Mouse (Mus musculus) erythroid progenitor cell, adult 5-6 weeks (primary cell): ENCODE measurements around the gene Gm29735. TPM values are rescaled to one million over a fixed set of nuclear protein-coding genes. Genes with fewer than 3 reads are reported as not detected.
"Not testable (repeated sequence)": the region's sequence is repeated elsewhere in the genome, so short reads cannot be mapped to it uniquely, and the experiment has no call there.

ENCODE experiments used
- ATAC-seq: replicated peaks from 2 replicates; pipeline ENCODE4 v1.8.0; 2016; ENCODE audit warnings: moderate number of reproducible peaks, mild to moderate bottlenecking, moderate TSS enrichment, inconsistent platforms; ENCODE audit not compliant: poor library complexity, low FRiP score, severe bottlenecking
- total RNA-seq, 2 experiments: library from RNA; stranded (forward) in 1 of 2; stranded (reverse) in 1 of 2; fragments of 150-400 nt in 1 of 2; fragments of 186-747, 209-891 nt in 1 of 2; gene quantifications; 2 replicates each; pipeline versions ENCODE4 v1.2.3 to v1.2.4; 2015 to 2017; ENCODE audit warnings: low replicate concordance in 2 of 2

The Gm29735 gene
- total RNA-seq, 2 experiments from 2014 or later = not detected

DNA sequence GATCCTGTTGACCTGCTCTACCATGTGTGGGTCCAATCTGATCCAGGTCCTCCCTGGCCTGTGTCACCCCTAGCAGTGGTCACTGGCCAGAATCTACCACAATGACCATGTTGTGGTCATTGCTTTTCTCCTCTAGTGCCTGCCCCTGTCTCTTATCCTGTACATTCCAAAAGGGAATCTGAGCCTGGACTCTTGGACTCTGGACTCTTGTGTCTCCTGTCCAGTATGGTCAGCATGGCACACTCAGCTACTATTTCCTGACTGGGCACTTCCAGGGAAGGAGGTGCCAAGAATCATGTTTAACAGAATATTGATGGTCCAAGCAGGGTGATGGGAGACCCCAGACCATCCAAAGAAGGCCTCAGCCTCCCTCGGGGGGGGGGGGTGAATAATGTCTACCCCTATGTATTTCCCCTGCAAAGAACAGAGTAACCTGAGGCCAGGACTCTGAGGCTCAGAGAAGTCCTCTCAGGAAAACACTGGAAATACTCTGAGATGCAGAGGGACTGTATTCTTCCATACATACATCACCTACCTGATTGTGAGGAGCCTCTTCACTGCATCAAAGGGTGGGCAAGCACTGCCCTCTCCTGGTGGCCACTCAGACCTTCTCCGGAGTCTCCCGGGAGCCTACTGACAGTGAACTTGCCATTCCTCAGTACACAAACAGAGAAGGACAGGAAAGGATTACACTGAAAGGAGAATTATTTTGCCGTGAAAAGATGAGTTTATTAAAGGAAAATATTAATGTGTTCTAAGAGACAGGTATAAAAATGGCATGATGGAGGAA is 22.5 kb downstream of the Gm29735 start:
- peak; percentile 53; the same call in 1 of the 2 replicates for ATAC-seq

DNA sequence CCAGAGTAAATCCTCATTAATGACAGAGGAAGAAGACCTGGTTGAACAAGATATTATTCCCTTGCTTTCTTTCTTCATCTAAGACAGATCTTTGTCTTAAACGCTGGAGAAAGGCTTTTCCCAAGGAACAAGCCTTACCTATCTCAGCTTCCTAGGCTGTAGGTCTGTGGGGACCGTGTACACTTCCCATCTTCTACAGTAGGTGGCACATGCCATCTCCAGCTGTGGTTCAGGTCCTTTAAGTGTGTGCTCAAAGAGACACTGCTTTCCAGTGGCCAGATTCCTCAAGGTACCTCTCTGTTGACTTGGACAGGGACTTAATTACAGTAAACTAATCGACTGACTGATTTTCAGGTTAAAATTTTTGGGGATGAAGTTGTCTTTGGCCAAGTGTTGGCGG is 28.1 kb downstream of the Gm29735 start:
- no peak for ATAC-seq

DNA sequence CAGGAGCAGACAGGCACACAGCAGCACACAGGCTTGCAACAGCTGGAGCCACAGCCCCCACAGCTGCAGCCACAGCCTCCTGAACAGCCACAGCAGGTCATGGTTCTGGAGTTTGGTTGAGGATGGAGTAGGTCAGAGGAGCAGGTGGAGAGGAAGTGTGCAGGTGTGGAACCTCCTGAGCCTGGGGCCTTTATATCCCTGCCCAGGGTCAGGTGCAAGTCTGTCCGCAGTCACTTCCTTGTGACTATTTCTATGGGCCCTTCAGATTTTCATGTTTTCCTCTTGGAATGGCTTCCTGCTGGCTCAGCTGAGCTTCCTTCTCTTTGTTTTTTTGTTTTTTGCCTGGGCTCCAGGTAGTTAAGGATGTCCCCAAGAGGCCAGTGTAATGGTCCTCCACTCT is 36.3 kb downstream of the Gm29735 start, which contains the start of gene Gm45618:
Gm45618 (minus strand) TSS at position 101 of the 400 bp plus-strand sequence.
- ATAC-seq = not testable (repeated sequence)

DNA sequence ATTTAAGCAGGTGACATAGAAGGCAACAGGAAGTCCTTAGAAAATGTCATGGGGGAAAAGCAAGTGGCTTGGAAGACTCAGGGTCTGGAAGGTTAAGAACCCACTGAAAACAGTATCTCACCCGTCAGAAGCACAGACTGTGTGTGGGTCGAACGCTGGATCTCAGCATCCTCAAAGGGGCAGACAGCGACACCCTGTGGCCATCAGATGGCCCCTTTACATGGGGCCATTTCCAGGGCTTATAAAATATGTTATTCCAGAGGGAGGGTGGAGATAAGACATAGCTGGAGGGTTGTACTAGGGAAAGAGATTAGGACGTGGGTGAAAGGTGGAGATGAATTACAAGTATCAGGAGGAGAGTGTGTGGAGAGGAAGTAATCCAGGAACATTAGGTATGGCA is 37.3 kb downstream of the Gm29735 start:
- peak; percentile 61 for ATAC-seq

Other genes starting within 250 kb of the Gm29735 start
- gene Tollip, start 238.6 kb downstream of the Gm29735 start, total RNA-seq (2015; ENCODE audit: low replicate concordance) = 45.0 and 61.6 TPM in 2 replicates
- 42.1 and 45.2 TPM in 2 replicates for gene Tollip, start 238.6 kb downstream of the Gm29735 start, total RNA-seq (2017; ENCODE audit: low replicate concordance)
- not detected in 2 replicates for gene Brsk2, start 207.4 kb downstream of the Gm29735 start, total RNA-seq (2015; ENCODE audit: low replicate concordance)
- gene Brsk2, start 207.4 kb downstream of the Gm29735 start, total RNA-seq (2017; ENCODE audit: low replicate concordance) = 0.26 TPM in 1 of 2 replicates, not detected in the other
- gene Mob2, start 96.0 kb downstream of the Gm29735 start, total RNA-seq (2015; ENCODE audit: low replicate concordance) = 74.6 and 92.6 TPM in 2 replicates
- gene Mob2, start 96.0 kb downstream of the Gm29735 start, total RNA-seq (2017; ENCODE audit: low replicate concordance) = 59.1 and 69.3 TPM in 2 replicates
- gene Dusp8, start 61.3 kb downstream of the Gm29735 start, total RNA-seq (2015; ENCODE audit: low replicate concordance) = 21.6 and 23.5 TPM in 2 replicates
- gene Dusp8, start 61.3 kb downstream of the Gm29735 start, total RNA-seq (2017; ENCODE audit: low replicate concordance) = 8.1 and 11.2 TPM in 2 replicates
- gene Gm45618, start 36.4 kb downstream of the Gm29735 start, total RNA-seq (2015; ENCODE audit: low replicate concordance) = not detected in 2 replicates
- not detected in 2 replicates for gene Gm45618, start 36.4 kb downstream of the Gm29735 start, total RNA-seq (2017; ENCODE audit: low replicate concordance)
- not detected in 2 replicates for gene Gm39115, start 21.1 kb downstream of the Gm29735 start, total RNA-seq (2015; ENCODE audit: low replicate concordance)
- gene Gm39115, start 21.1 kb downstream of the Gm29735 start, total RNA-seq (2017; ENCODE audit: low replicate concordance) = not detected in 2 replicates
- not detected in 2 replicates for gene Gm45337, start 12.5 kb downstream of the Gm29735 start, total RNA-seq (2015; ENCODE audit: low replicate concordance)
- gene Gm45337, start 12.5 kb downstream of the Gm29735 start, total RNA-seq (2017; ENCODE audit: low replicate concordance) = not detected in 2 replicates
- gene Gm4553, start 8.6 kb upstream of the Gm29735 start, total RNA-seq (2015; ENCODE audit: low replicate concordance) = not detected in 2 replicates
- gene Gm4553, start 8.6 kb upstream of the Gm29735 start, total RNA-seq (2017; ENCODE audit: low replicate concordance) = not detected in 2 replicates
- gene Krtap5-2, start 18.9 kb upstream of the Gm29735 start, total RNA-seq (2015; ENCODE audit: low replicate concordance) = not detected in 2 replicates
- not detected in 2 replicates for gene Krtap5-2, start 18.9 kb upstream of the Gm29735 start, total RNA-seq (2017; ENCODE audit: low replicate concordance)
- not detected in 2 replicates for gene Gm10153, start 33.3 kb upstream of the Gm29735 start, total RNA-seq (2015; ENCODE audit: low replicate concordance)
- gene Gm10153, start 33.3 kb upstream of the Gm29735 start, total RNA-seq (2017; ENCODE audit: low replicate concordance) = not detected in 2 replicates
- gene Krtap5-3, start 44.3 kb upstream of the Gm29735 start, total RNA-seq (2015; ENCODE audit: low replicate concordance) = not detected in 2 replicates
- not detected in 2 replicates for gene Krtap5-3, start 44.3 kb upstream of the Gm29735 start, total RNA-seq (2017; ENCODE audit: low replicate concordance)
- not detected in 2 replicates for gene Gm7579, start 54.7 kb upstream of the Gm29735 start, total RNA-seq (2015; ENCODE audit: low replicate concordance)
- not detected in 2 replicates for gene Gm7579, start 54.7 kb upstream of the Gm29735 start, total RNA-seq (2017; ENCODE audit: low replicate concordance)
- gene Krtap5-5, start 72.9 kb upstream of the Gm29735 start, total RNA-seq (2015; ENCODE audit: low replicate concordance) = not detected in 2 replicates
- not detected in 2 replicates for gene Krtap5-5, start 72.9 kb upstream of the Gm29735 start, total RNA-seq (2017; ENCODE audit: low replicate concordance)
- gene Gm40460, start 84.0 kb upstream of the Gm29735 start, total RNA-seq (2015; ENCODE audit: low replicate concordance) = not detected in 2 replicates
- gene Gm40460, start 84.0 kb upstream of the Gm29735 start, total RNA-seq (2017; ENCODE audit: low replicate concordance) = not detected in 2 replicates
- gene Gm2431, start 101.2 kb upstream of the Gm29735 start, total RNA-seq (2015; ENCODE audit: low replicate concordance) = not detected in 2 replicates
- not detected in 2 replicates for gene Gm2431, start 101.2 kb upstream of the Gm29735 start, total RNA-seq (2017; ENCODE audit: low replicate concordance)
- gene Gm4559, start 117.2 kb upstream of the Gm29735 start, total RNA-seq (2015; ENCODE audit: low replicate concordance) = not detected in 2 replicates
- not detected in 2 replicates for gene Gm4559, start 117.2 kb upstream of the Gm29735 start, total RNA-seq (2017; ENCODE audit: low replicate concordance)
- not detected in 2 replicates for gene Krtap5-1, start 140.0 kb upstream of the Gm29735 start, total RNA-seq (2015; ENCODE audit: low replicate concordance)
- gene Krtap5-1, start 140.0 kb upstream of the Gm29735 start, total RNA-seq (2017; ENCODE audit: low replicate concordance) = not detected in 2 replicates
- gene Krtap5-4, start 146.4 kb upstream of the Gm29735 start, total RNA-seq (2015; ENCODE audit: low replicate concordance) = not detected in 2 replicates
- gene Krtap5-4, start 146.4 kb upstream of the Gm29735 start, total RNA-seq (2017; ENCODE audit: low replicate concordance) = not detected in 2 replicates
- gene Ifitm10, start 216.6 kb upstream of the Gm29735 start, total RNA-seq (2015; ENCODE audit: low replicate concordance) = not detected in 2 replicates
- gene Ifitm10, start 216.6 kb upstream of the Gm29735 start, total RNA-seq (2017; ENCODE audit: low replicate concordance) = not detected in 2 replicates
- not detected in 2 replicates for gene Gm49369, start 225.6 kb upstream of the Gm29735 start, total RNA-seq (2015; ENCODE audit: low replicate concordance)
- 143 and 216 TPM in 2 replicates for gene Gm49369, start 225.6 kb upstream of the Gm29735 start, total RNA-seq (2017; ENCODE audit: low replicate concordance)
- 207 and 227 TPM in 2 replicates for gene Ctsd, start 230.9 kb upstream of the Gm29735 start, total RNA-seq (2015; ENCODE audit: low replicate concordance)
- 161 and 184 TPM in 2 replicates for gene Ctsd, start 230.9 kb upstream of the Gm29735 start, total RNA-seq (2017; ENCODE audit: low replicate concordance)